Mouse (Mus musculus) left cerebral cortex, adult 2 months (tissue): ENCODE results near the gene Tmem184b. TPM values are rescaled to one million over a fixed set of nuclear protein-coding genes. Genes with fewer than 3 reads are reported as not detected.
A peak's percentile ranks its signal among the peaks of the same experiment; 100 is the strongest.

Experiments
- DNase-seq, 2 experiments: peaks; one replicate each; pipeline ENCODE4 v3.0.0; 2021 to 2022; ENCODE audit warnings: low spot score in 2 of 2, mixed read lengths in 1 of 2; ENCODE audit errors: extremely low spot score in 1 of 2
- H3K27ac ChIP-seq: fragments of 200-600 bp; 2 replicates; pipeline ENCODE4 v1.8.1; 2022
- H3K4me3 ChIP-seq: fragments of 200-600 bp; 2 replicates; pipeline ENCODE4 v1.8.1; 2022
- CTCF ChIP-seq: fragments of 200-600 bp; IDR thresholded peaks from 2 replicates; pipeline ENCODE4 v1.8.1; 2022; ENCODE audit warnings: antibody characterized with exemption, mild to moderate bottlenecking, moderate library complexity
- intact Hi-C: fragments of 180-260 bp; cut with DNase I; formaldehyde crosslinking; loops from one replicate; pipeline ENCODE4 v1.15.1; 2025
- total RNA-seq, 2 experiments: library from RNA; stranded (reverse); gene quantifications; 2 replicates each; pipeline ENCODE4 v1.2.3; 2021

Gene Tmem184b
- total RNA-seq, 2 experiments from 2014 or later, result 73.7 to 82.2 TPM

GRCm38 (mm10) chr15:79428616-79429015, 25.2 kb upstream of the Tmem184b start:
- Histone ChIP-seq H3K4me3 (no peak overlapping the region), H3K27ac (no peak overlapping the region)
- TF ChIP-seq CTCF, result no peak
- no peak for DNase-seq
- intact Hi-C loops, result no loop called here

DNA sequence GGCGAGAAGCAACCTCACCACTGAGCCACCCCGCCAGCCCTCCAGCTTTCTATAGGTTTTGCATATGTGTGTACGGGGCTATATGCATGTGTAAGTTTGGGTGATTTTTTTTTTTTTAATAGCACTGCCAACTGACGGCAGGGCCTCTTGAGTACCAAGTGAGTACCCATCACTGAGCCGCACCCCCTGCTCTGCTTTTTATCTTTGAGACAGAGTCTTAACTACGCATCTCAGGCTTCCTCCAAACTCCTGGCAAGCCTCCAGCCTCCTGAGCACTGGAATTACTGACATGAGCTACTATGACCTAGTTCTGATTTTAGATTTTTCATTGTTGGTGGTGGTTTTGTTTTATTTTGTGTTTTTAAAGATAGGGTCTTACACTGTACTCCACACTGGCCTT, 24.1 kb upstream of the Tmem184b start:
- Histone ChIP-seq H3K4me3 (no peak overlapping the region), H3K27ac (no peak overlapping the region)
- no peak for TF ChIP-seq CTCF
- intact Hi-C loops, result no loop called here
- DNase-seq, result no peak

- DNase-seq, result no peak
- Histone ChIP-seq H3K4me3 (no peak overlapping the region), H3K27ac (no peak overlapping the region)
- intact Hi-C loops, result no loop called here
- no peak for TF ChIP-seq CTCF
These were observed 22.1 kb upstream of the Tmem184b start for GRCm38 (mm10) chr15:79425516-79425915.

- Histone ChIP-seq H3K27ac (no peak overlapping the region), H3K4me3 (no peak overlapping the region)
- no peak for TF ChIP-seq CTCF
- intact Hi-C loops, result no loop called here
- DNase-seq, result no peak
These were observed 21.2 kb upstream of the Tmem184b start for GRCm38 (mm10) chr15:79424602-79425001.

DNA sequence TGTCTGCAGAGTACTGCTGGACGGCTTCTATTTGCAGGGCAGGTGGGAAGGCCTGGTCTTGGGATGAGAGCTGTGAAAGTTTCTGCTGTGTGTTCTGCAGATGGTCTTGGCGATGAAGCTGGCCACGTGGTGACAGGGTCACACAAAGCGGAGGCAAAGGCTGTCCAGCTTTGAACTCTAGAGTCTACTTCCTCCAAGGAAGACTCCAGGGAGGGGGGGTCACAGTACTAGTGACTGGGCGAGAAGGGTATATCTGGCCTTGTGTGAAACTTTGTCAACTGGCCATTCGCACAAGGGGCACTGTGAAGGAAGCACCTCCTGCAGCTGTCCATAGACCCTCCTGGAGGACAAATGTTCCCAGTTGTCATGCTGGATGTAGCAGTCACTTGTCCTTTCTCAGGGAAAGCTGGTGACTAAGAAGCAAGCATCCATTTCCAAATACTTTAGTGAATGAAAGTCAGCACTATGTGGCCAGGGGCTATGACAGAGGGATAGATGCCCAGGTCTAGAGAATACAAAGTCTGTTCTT, 19.4 kb upstream of the Tmem184b start:
- TF ChIP-seq CTCF, result no peak
- Histone ChIP-seq H3K27ac (no peak overlapping the region), H3K4me3 (no peak overlapping the region)
- no peak for DNase-seq
- intact Hi-C loops, result no loop called here

DNA sequence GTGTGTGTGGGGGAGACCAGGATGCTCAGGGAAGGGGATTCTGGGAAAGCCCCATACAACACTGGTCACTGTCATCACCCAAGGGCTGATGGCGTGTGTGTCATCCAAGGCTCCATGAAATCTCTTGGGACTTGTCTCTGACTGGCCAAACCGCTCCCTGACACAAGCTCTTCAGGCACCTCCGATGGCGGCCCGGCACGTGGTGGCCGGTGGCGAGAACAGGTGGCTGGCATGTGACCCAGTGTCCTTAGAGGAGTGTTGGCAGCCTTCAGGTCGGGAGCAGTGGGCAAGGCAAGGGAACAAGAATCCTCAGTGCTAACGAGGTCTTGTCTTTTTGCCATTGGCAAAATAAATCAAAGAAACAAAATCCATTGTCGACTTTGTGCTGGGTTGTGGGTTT, 15.3 kb upstream of the Tmem184b start:
- intact Hi-C loops, result no loop called here

DNA sequence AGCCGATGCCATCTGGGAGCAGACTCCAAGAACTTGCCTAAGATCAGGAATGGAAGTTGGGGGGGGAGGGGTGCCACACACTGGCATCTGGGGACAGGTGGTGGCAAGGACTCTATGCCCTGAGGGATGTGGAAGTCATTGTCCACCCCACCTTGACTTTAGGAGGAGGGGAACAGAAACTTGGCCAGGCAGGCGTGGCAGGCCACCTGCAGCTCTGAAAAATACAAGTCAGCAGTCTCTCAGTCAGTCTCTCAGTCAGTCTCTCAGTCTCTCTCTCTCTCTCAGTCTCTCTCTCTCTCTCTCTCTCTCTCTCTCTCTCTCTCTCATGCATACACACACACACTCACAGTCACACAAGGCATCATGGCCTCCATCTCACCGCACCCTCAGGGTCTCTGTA, 14.9 kb upstream of the Tmem184b start:
- Histone ChIP-seq H3K4me3 (no peak overlapping the region), H3K27ac (no peak overlapping the region)
- intact Hi-C loops, result no loop called here
- no peak for DNase-seq
- no peak for TF ChIP-seq CTCF

More for the DNA sequence above, 15.3 kb upstream of the Tmem184b start:
- DNase-seq, result no peak
- Histone ChIP-seq H3K27ac (no peak overlapping the region), H3K4me3 (no peak overlapping the region)
- TF ChIP-seq CTCF, result no peak

DNA sequence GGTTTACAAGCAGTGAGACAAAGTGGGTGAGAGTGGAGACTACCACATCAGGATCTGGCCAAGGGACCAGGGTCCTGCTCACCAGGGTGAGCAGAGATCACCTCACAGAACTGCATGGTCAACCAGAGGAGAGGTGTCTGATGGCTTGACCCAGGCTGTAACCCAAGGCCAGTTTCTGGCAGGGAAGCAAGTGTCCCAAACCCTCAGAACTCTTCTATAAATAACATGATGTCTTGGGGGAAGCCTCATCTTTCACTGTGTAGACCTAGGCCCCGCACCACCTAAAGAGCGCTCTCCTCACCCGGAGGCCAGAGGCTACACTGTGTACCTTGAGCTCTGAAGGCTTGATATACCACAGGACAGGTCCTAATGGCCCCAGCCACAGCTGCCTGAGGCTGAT, 14.0 kb upstream of the Tmem184b start:
- Histone ChIP-seq H3K27ac (no peak overlapping the region), H3K4me3 (no peak overlapping the region)
- intact Hi-C loops, result no loop called here
- DNase-seq, result no peak
- TF ChIP-seq CTCF, result no peak

DNA sequence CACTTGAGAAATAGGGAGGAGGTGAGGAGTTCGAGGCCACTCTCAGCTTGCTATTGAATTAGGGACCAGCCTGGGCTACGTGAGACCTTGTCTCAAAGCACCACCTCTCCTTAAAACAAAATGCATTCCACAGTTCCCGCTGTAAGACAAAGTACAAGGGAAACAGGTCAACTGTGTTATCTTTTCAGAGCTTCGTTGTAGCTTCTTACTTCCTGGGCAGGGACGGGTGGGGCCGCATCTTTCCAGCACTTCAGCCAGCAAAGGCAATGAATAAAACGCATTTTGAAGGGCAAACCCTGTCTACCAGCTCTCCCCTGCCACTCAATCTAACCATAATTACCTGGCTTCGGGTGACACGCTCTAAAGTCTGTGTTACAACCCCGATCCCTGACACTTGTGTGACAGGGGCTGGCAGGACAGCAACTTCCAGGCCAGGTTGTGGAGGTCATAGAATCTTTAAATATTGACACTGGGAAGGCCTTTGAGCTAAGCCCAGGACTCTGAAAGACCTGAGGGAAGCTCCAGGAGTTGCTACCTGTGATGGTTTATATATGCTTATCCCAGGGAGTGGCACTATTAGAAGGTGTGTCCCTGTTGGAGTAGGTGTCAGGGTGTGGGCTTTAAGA, 13.2 kb upstream of the Tmem184b start:
- TF ChIP-seq CTCF, result no peak
- no peak overlapping the region for H3K4me3 ChIP-seq
- intact Hi-C loops, result no loop called here
- DNase-seq, result no peak
- H3K27ac ChIP-seq, result no peak overlapping the region

DNA sequence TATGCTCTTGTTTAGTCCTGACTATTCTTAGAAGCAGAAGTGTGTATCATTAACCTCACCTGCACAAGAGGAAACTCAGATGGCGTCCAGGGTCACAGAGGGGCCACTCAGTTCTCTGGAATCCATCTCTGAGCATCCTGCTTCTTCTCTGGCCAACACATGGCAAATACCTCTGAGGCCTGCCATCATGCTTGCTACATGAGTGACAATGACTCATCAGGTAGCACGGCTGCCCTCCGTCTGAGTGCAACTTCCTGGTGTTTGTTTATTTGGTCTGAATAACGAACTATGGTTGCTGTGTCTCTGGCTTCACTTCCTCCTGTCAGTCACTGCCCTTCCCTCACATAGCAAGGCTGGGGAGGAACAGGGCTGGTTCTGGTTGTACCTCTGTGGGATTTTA, 11.1 kb upstream of the Tmem184b start:
- intact Hi-C loops, result no loop called here

GRCm38 (mm10) chr15:79413802-79414201, 10.4 kb upstream of the Tmem184b start:
- no peak overlapping the region for H3K4me3 ChIP-seq
- intact Hi-C loops, result no loop called here
- DNase-seq, result no peak
- no peak for TF ChIP-seq CTCF
- no peak overlapping the region for H3K27ac ChIP-seq

More for the DNA sequence above, 11.1 kb upstream of the Tmem184b start:
- no peak overlapping the region for H3K27ac ChIP-seq
- no peak for DNase-seq
- no peak overlapping the region for H3K4me3 ChIP-seq
- no peak for TF ChIP-seq CTCF

- intact Hi-C loops, result no loop called here
- H3K27ac ChIP-seq, result no peak overlapping the region
- H3K4me3 ChIP-seq, result no peak overlapping the region
- no peak for DNase-seq
- TF ChIP-seq CTCF, result no peak
These were observed 9.8 kb upstream of the Tmem184b start for GRCm38 (mm10) chr15:79413201-79413600.

- no peak overlapping the region for H3K27ac ChIP-seq
- DNase-seq, result no peak
- no peak overlapping the region for H3K4me3 ChIP-seq
- intact Hi-C loops, result no loop called here
- peak; percentile 31 for TF ChIP-seq CTCF
These were observed 8.1 kb upstream of the Tmem184b start for GRCm38 (mm10) chr15:79411363-79412065.
